Mouse (Mus musculus) midbrain, embryonic 11.5 days (tissue): ENCODE measurements around the gene Mafk. TPM values are rescaled to one million over a fixed set of nuclear protein-coding genes. Genes with fewer than 3 reads are reported as not detected.

Experiments used
- ATAC-seq: fragments of 200-750 bp; cut with Nextera tagmentation; 2 replicates; pipeline ENCODE4 v1.8.0; 2017; ENCODE audit warnings: moderate TSS enrichment, moderate library complexity; ENCODE audit not compliant: low FRiP score
- DNase-seq: peaks from one replicate; pipeline ENCODE4 v3.0.0; 2015; ENCODE audit warnings: low spot score; ENCODE audit errors: missing footprints
- H3K27ac ChIP-seq: fragments of 300-500 bp; sonication (generic); 2 replicates; pipeline ENCODE4 v1.5.1; 2014; ENCODE audit warnings: low read depth, low read length
- H3K27me3 ChIP-seq: fragments of 300-500 bp; sonication (generic); 2 replicates; pipeline ENCODE4 v1.6.1; 2014; ENCODE audit warnings: mild to moderate bottlenecking, low read length, moderate library complexity, mixed read lengths; ENCODE audit not compliant: control insufficient read depth, insufficient read depth
- H3K36me3 ChIP-seq: fragments of 300-500 bp; sonication (generic); 2 replicates; pipeline ENCODE4 v1.6.1; 2014; ENCODE audit warnings: mild to moderate bottlenecking, low read length, moderate library complexity, mixed read lengths; ENCODE audit not compliant: control insufficient read depth, insufficient read depth
- H3K4me1 ChIP-seq: fragments of 300-500 bp; sonication (generic); 2 replicates; pipeline ENCODE4 v1.6.1; 2014; ENCODE audit warnings: low read length; ENCODE audit not compliant: control insufficient read depth, insufficient read depth
- H3K4me2 ChIP-seq: fragments of 300-500 bp; sonication (generic); 2 replicates; pipeline ENCODE4 v1.6.1; 2014; ENCODE audit warnings: mild to moderate bottlenecking, moderate library complexity
- H3K4me3 ChIP-seq: fragments of 300-500 bp; sonication (generic); 2 replicates; pipeline ENCODE4 v1.5.1; 2014; ENCODE audit warnings: low read depth, low read length
- H3K9ac ChIP-seq: fragments of 300-500 bp; sonication (generic); 2 replicates; pipeline ENCODE4 v1.6.1; 2014; ENCODE audit warnings: low read length
- H3K9me3 ChIP-seq: fragments of 300-500 bp; sonication (generic); 2 replicates; pipeline ENCODE4 v1.6.1; 2016; ENCODE audit warnings: low read length; ENCODE audit not compliant: control insufficient read depth
- WGBS: fragments of 180-500 bp; shearing (Covaris S2); extraction: QIAGEN DNeasy Blood & Tissue Kit; methylation state at CpG from one replicate; pipeline ENCODE4 v1.1.7; 2014; 5-methylcytosine and 5-hydroxymethylcytosine counted together
- polyA plus RNA-seq: library from polyadenylated mRNA; unstranded; fragments of >200 nt; fragmentation: Nextera tagmentation; extraction: Ambion mirVana; gene quantifications from 2 replicates; pipeline ENCODE4 v1.2.1, GENCODE M21; 2014

Gene Mafk
- polyA plus RNA-seq, 1 experiment from 2014 or later, result 5.1 TPM

DNA sequence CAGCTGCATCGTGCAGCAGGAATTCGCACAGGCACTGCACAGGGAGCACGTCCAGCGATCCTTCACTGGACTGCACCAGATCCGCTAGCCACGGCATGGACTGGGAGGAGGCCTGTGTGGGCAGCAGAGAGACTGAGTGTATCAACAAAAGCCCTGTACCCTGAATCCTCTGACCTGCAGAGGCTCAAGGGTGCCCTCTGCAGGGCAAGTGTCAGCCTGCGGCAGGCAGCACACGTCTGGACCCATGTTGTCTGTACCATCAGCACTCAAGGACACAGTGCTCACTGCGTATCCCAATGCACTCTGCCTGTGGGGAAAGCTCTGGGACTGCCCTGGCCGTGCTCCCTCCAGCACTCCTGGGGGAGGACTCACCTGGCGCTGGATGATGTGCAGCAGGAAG, 27.0 kb upstream of the Mafk start:
- 70% methylated on average over 11 of the region's 11 CpGs for WGBS
- no peak overlapping the region for H3K4me3 ChIP-seq
- H3K27me3 ChIP-seq, result no peaks in the 10 kb centered on the region
- H3K36me3 ChIP-seq, result peaks cover 34% of the 10 kb centered on the region
- no peak overlapping the region for H3K27ac ChIP-seq
- peak; percentile 36; the same call in 1 of the 2 replicates for ATAC-seq
- no peaks in the 10 kb centered on the region for H3K9me3 ChIP-seq
- H3K4me1 ChIP-seq, result no peaks in the 10 kb centered on the region
- H3K4me2 ChIP-seq, result no peak overlapping the region
- peak; percentile 91 for DNase-seq
- no peak overlapping the region for H3K9ac ChIP-seq

DNA sequence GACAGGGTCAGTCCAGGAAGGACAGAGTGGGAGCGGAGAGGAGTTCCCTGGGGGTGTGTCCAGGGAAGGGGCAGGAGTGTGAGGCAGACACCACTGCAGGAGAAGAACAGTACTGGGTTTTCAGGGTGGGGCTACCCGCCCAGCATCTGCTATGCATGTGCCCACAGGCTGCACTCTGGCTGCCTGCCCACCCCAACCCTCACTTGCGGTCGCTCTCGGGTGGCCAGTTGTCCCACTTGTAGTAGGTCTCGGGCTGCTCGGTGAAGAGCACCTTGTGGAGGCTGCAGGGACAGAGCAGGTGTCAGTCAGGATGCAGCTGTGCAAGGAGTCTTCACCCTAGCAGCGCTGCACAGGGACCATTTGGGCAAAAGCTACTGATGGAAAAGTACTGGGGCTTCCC, 23.1 kb upstream of the Mafk start:
- no peaks in the 10 kb centered on the region for H3K4me1 ChIP-seq
- ATAC-seq (0 out of 2 replicates have a peak, but pooled peaks have one; percentile 22), DNase-seq (no peak)
- H3K36me3 ChIP-seq, result peaks cover 54% of the 10 kb centered on the region
- no peaks in the 10 kb centered on the region for H3K27me3 ChIP-seq
- no peaks in the 10 kb centered on the region for H3K9me3 ChIP-seq
- H3K4me3 ChIP-seq, result no peak overlapping the region
- 94% methylated on average over 8 of the region's 8 CpGs for WGBS
- no peak overlapping the region for H3K27ac ChIP-seq
- H3K9ac ChIP-seq, result no peak overlapping the region
- no peak overlapping the region for H3K4me2 ChIP-seq

DNA sequence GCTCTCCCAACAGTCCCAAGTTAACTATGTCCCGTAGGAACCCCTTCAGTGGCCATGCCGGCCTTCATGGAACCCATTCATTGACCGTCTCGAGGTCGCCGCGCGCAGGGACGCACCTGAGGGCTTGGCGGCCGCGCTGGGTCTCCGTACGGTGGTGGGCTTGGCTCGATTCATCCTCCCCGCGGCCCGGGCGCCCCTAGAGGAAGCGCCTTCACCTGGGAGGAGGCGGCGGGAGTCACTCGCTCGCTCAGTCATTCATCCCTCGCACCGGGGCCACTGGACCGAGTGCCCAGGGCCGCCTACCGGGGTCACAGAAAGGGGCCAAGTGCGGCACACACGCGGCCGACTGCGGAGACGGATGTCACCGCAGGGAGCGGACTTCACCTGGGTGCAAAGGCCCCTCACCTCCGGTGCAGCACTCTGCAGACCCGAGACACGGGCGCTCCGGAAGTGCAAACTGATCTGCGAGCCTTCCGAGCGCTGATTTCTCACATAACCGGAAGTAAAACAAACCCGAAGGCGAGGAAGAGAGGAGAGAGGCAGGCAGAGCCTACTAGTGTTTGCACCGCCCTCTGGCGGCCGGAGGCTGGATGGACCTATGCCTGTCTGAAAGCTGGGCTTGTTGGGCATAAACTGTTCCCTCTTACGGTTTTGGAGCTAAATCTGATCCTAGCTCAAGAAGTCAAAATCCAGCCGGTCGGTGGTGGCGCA, 15.9 kb upstream of the Mafk start, which contains the start of gene Ints1:
Gene Ints1, minus strand, starts transcription at position 459 of the 711 bp plus-strand sequence.
- ATAC-seq (peak; percentile 92), DNase-seq (peak; percentile 100)
- no peaks in the 10 kb centered on the region for H3K27me3 ChIP-seq
- no peak within 1 kb of the TSS; the same call in none of the 2 replicates for H3K27ac ChIP-seq
- H3K9ac ChIP-seq, result peak within 1 kb of the TSS; percentile 83
- H3K4me3 ChIP-seq, result peak within 1 kb of the TSS; percentile 98
- WGBS, result under 1% methylated on average over 55 of the region's 55 CpGs
- peaks cover 9% of the 10 kb centered on the region for H3K4me1 ChIP-seq
- peaks cover 23% of the 10 kb centered on the region for H3K36me3 ChIP-seq
- H3K9me3 ChIP-seq, result no peaks in the 10 kb centered on the region
- peak within 1 kb of the TSS; percentile 92 for H3K4me2 ChIP-seq

DNA sequence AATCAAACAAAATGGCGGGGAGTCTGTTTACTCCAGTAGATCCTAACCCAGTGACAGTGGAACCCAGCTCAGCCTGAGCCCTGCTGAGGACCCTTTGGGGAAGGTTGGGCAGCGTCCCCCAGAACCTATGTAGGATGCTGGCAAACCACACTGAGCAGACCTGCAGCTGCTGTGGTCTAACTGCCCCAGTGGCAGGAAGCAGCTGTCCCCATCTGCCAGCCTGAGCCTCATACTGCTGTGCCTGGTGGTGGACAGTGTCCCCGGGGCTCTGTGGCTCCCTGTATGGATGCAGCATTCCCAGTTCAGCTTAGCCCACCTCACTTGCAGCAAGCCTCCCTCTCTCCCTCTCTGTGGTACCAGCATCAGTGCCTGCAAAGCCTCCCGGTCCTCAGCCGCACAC, 14.3 kb upstream of the Mafk start:
- Histone ChIP-seq H3K4me2 (no peak overlapping the region), H3K27me3 (no peaks in the 10 kb centered on the region), H3K4me3 (no peak overlapping the region), H3K4me1 (peaks cover 9% of the 10 kb centered on the region), H3K9me3 (no peaks in the 10 kb centered on the region), H3K27ac (no peak overlapping the region), H3K36me3 (peaks cover 11% of the 10 kb centered on the region), H3K9ac (no peak overlapping the region)
- DNase-seq (no peak), ATAC-seq (no peak)
- 85% methylated on average over 5 of the region's 5 CpGs for WGBS

DNA sequence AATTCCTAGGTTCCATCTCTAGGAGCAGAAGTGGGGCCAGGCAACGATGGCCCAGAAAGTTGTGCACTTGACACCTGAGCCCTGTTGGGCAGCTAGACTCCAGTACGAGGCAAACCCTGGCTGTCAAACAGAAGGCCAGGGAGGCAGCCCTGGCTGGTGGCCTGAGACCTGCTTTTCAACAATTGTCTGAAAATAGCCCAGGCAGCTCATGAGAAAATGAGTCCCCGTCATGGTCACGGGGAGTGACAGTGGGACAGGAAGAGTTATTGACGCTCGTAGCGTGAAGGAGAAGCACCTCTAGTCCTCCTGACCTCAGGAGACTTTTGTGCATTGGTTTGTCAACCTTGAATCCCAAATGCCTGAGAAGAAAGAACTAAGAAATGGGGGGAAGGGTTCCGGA, 9.9 kb upstream of the Mafk start:
- H3K4me1 ChIP-seq, result no peaks in the 10 kb centered on the region
- DNase-seq (no peak), ATAC-seq (no peak)
- no peaks in the 10 kb centered on the region for H3K9me3 ChIP-seq
- H3K27ac ChIP-seq, result no peak overlapping the region
- WGBS, result 88% methylated on average over 8 of the region's 8 CpGs
- H3K4me3 ChIP-seq, result no peak overlapping the region
- no peaks in the 10 kb centered on the region for H3K27me3 ChIP-seq
- H3K4me2 ChIP-seq, result no peak overlapping the region
- no peak overlapping the region for H3K9ac ChIP-seq
- no peaks in the 10 kb centered on the region for H3K36me3 ChIP-seq

GRCm38 (mm10) chr5:139789466-139789865, 1.8 kb upstream of the Mafk start:
- no peaks in the 10 kb centered on the region for H3K27me3 ChIP-seq
- 58% methylated on average over 4 of the region's 4 CpGs for WGBS
- no peak for ATAC-seq

GRCm38 (mm10) chr5:139792159-139792775, 954 bp downstream of the Mafk start:
- 26% methylated on average over 11 of the region's 11 CpGs for WGBS
- Histone ChIP-seq H3K4me2 (peak overlapping the region; percentile 100), H3K36me3 (no peaks in the 10 kb centered on the region)

More at GRCm38 (mm10) chr5:139789466-139789865, 1.8 kb upstream of the Mafk start:
- Histone ChIP-seq H3K36me3 (no peaks in the 10 kb centered on the region), H3K27ac (no peak overlapping the region), H3K4me3 (no peak overlapping the region), H3K9ac (no peak overlapping the region), H3K4me1 (peaks cover 14% of the 10 kb centered on the region), H3K4me2 (no peak overlapping the region), H3K9me3 (no peaks in the 10 kb centered on the region)
- no peak for DNase-seq

GRCm38 (mm10) chr5:139792966-139793337, 1.6 kb downstream of the Mafk start:
- no peaks in the 10 kb centered on the region for H3K36me3 ChIP-seq
- H3K9me3 ChIP-seq, result no peaks in the 10 kb centered on the region
- H3K27me3 ChIP-seq, result no peaks in the 10 kb centered on the region
- H3K9ac ChIP-seq, result no peak overlapping the region
- no peak overlapping the region for H3K4me3 ChIP-seq
- no peak overlapping the region for H3K27ac ChIP-seq
- no peak for ATAC-seq
- 57% methylated on average over 3 of the region's 3 CpGs for WGBS
- H3K4me1 ChIP-seq, result peaks cover 29% of the 10 kb centered on the region
- no peak overlapping the region; the same call in 1 of the 2 replicates for H3K4me2 ChIP-seq
- DNase-seq, result no peak

More at GRCm38 (mm10) chr5:139792159-139792775, 954 bp downstream of the Mafk start:
- Histone ChIP-seq H3K4me3 (peak overlapping the region; percentile 82), H3K4me1 (peaks cover 23% of the 10 kb centered on the region), H3K27me3 (no peaks in the 10 kb centered on the region), H3K9me3 (no peaks in the 10 kb centered on the region), H3K9ac (peak overlapping the region; percentile 67), H3K27ac (no peak overlapping the region)
- no peak for DNase-seq
- ATAC-seq, result no peak

GRCm38 (mm10) chr5:139793338-139794089, 2.2 kb downstream of the Mafk start:
- H3K9ac ChIP-seq, result no peak overlapping the region
- no peak for ATAC-seq
- 77% methylated on average over 11 of the region's 11 CpGs for WGBS
- no peak overlapping the region for H3K4me3 ChIP-seq
- H3K4me2 ChIP-seq, result no peak overlapping the region; the same call in 1 of the 2 replicates
- no peaks in the 10 kb centered on the region for H3K9me3 ChIP-seq
- H3K4me1 ChIP-seq, result peaks cover 35% of the 10 kb centered on the region
- no peaks in the 10 kb centered on the region for H3K36me3 ChIP-seq
- H3K27me3 ChIP-seq, result no peaks in the 10 kb centered on the region
- no peak overlapping the region for H3K27ac ChIP-seq
- no peak for DNase-seq
